Mouse (Mus musculus) MEL (cell line): ENCODE results near the gene Fdxr. TPM values are rescaled to one million over a fixed set of nuclear protein-coding genes. Genes with fewer than 3 reads are reported as not detected.

Experiments used
- DNase-seq: peaks from one replicate; pipeline ENCODE4 v3.0.0; 2011; ENCODE audit warnings: low read depth, low spot score
- H3K27ac ChIP-seq: 2 replicates; pipeline ENCODE4 v1.5.1; 2012; ENCODE audit warnings: low read depth, mild to moderate bottlenecking, control low read depth, low read length, moderate library complexity; ENCODE audit not compliant: control insufficient read depth
- H3K27me3 ChIP-seq, 2 experiments: fragments of 150-350 bp in 1 of 2; sonication (generic) in 1 of 2; 2 replicates each; pipeline ENCODE4 v1.6.1; 2012; ENCODE audit warnings: low read length in 2 of 2, mild to moderate bottlenecking in 2 of 2, improper control_type of control experiment in 1 of 2, moderate library complexity in 1 of 2; ENCODE audit not compliant: insufficient read depth in 2 of 2, control insufficient read depth in 1 of 2
- H3K36me3 ChIP-seq, 2 experiments: 2 replicates each; pipeline ENCODE4 v1.6.1; 2012 to 2014; ENCODE audit warnings: low read length in 2 of 2, improper control_type of control experiment in 1 of 2, inconsistent platforms in 1 of 2, mild to moderate bottlenecking in 1 of 2; ENCODE audit not compliant: insufficient read depth in 2 of 2, control insufficient read depth in 1 of 2
- H3K4me1 ChIP-seq, 2 experiments: fragments of 150-350 bp in 1 of 2; sonication (generic) in 1 of 2; 2 replicates each; pipeline ENCODE4 v1.6.1; 2012; ENCODE audit warnings: low read length in 2 of 2, improper control_type of control experiment in 1 of 2, mild to moderate bottlenecking in 1 of 2; ENCODE audit not compliant: insufficient read depth in 2 of 2, control insufficient read depth in 1 of 2
- H3K4me3 ChIP-seq, 2 experiments: fragments of 150-350 bp in 1 of 2; sonication (generic) in 1 of 2; 2 replicates each; pipeline ENCODE4 v1.5.1; 2012; ENCODE audit warnings: low read depth in 2 of 2, low read length in 2 of 2, mild to moderate bottlenecking in 2 of 2, moderate library complexity in 2 of 2, control low read depth in 1 of 2, improper control_type of control experiment in 1 of 2; ENCODE audit not compliant: control insufficient read depth in 1 of 2, insufficient read depth in 1 of 2
- H3K79me2 ChIP-seq: 2 replicates; pipeline ENCODE4 v1.6.1; 2012; ENCODE audit warnings: mild to moderate bottlenecking, low read length, moderate library complexity; ENCODE audit not compliant: control insufficient read depth, poor library complexity, insufficient read depth
- H3K9ac ChIP-seq: 2 replicates; pipeline ENCODE4 v1.6.1; 2012; ENCODE audit warnings: low read depth, mild to moderate bottlenecking, control low read depth, low read length, moderate library complexity; ENCODE audit not compliant: control insufficient read depth, poor library complexity, severe bottlenecking
- H3K9me3 ChIP-seq: fragments of 150-350 bp; sonication (generic); replicated peaks from 2 replicates; pipeline ENCODE4 v1.6.1; 2012; ENCODE audit warnings: mild to moderate bottlenecking, low read length, improper control_type of control experiment, moderate library complexity; ENCODE audit not compliant: insufficient read depth
- ETS1 ChIP-seq: IDR thresholded peaks from 2 replicates; pipeline ENCODE4 v1.6.1; 2012; ENCODE audit warnings: low read depth, mild to moderate bottlenecking, inconsistent platforms, low read length, improper control_type of control experiment, moderate library complexity
- MYC ChIP-seq: IDR thresholded peaks from 2 replicates; pipeline ENCODE4 v1.6.1; 2011; ENCODE audit warnings: low read depth, mild to moderate bottlenecking, low read length, improper control_type of control experiment, moderate library complexity
- NRF1 ChIP-seq: IDR thresholded peaks from 2 replicates; pipeline ENCODE4 v1.6.1; 2014; ENCODE audit warnings: low read depth, mild to moderate bottlenecking, inconsistent platforms, low read length, improper control_type of control experiment, moderate library complexity; ENCODE audit not compliant: poor library complexity, insufficient read depth, severe bottlenecking
- TBP ChIP-seq: IDR thresholded peaks from 2 replicates; pipeline ENCODE4 v1.8.0; 2011; ENCODE audit warnings: low read depth, low read length, improper control_type of control experiment
- USF2 ChIP-seq, 2 experiments: IDR thresholded peaks; 2 replicates each; pipeline ENCODE4 v1.6.1; 2011 to 2012; ENCODE audit warnings: improper control_type of control experiment in 2 of 2, low read length in 2 of 2, borderline replicate concordance in 1 of 2, inconsistent platforms in 1 of 2, low read depth in 1 of 2, mild to moderate bottlenecking in 1 of 2; ENCODE audit not compliant: insufficient read depth in 1 of 2
- ZMIZ1 ChIP-seq: IDR thresholded peaks from 2 replicates; pipeline ENCODE4 v1.6.1; 2012; ENCODE audit warnings: low read depth, mild to moderate bottlenecking, inconsistent platforms, low read length, improper control_type of control experiment, moderate library complexity
- polyA plus RNA-seq, 2 experiments: library from polyadenylated mRNA; stranded (reverse) in 1 of 2; unstranded in 1 of 2; fragments of >175 nt in 1 of 2; fragments of >200 nt in 1 of 2; gene quantifications; 2 replicates each; pipeline versions ENCODE4 v1.2.1 to v1.2.4; 2012; ENCODE audit warnings: low replicate concordance in 2 of 2, low read depth in 1 of 2; ENCODE audit not compliant: insufficient read length in 2 of 2, insufficient read depth in 1 of 2, missing spikeins in 1 of 2
- total RNA-seq: library from RNA; depleted of rRNA; stranded (reverse); fragments of 300-350 nt; gene quantifications from 2 replicates; pipeline ENCODE4 v1.2.3, GENCODE M21; 2012; rRNA removed

Gene Fdxr
- total and polyA plus RNA-seq, 3 experiments = 32.7 to 37.7 TPM; not detected in 1

DNA sequence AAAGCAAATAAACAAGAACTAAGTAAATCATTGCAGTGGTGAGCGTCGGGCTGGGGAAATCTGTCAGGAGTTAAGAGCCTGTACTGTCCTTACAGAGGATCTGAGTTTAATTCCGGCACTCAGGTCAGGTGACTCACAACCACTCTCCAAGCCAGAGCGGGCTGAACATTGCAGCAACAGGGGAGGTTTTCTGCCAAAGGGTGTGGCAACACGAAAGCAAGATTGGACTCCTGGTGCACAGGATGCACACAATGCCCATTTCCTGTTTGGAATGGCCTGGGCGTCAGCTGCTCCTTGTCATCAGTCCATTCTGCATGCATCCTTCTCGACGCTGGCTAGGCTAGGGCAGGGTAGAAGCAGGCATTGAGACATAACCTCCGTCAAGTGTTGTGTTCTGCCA, 57.6 kb downstream of the Fdxr start:
- Histone ChIP-seq H3K27me3 (no peaks in the 10 kb centered on the region), H3K79me2 (no peaks in the 10 kb centered on the region), H3K4me1 (peaks cover 0 to 2% of the 10 kb centered on the region in 2 experiments; a peak in 2 of 4 replicates), H3K4me3 (no peak overlapping the region), H3K27ac (no peak overlapping the region), H3K36me3 (peaks cover 0 to 2% of the 10 kb centered on the region in 2 experiments; a peak in 3 of 4 replicates), H3K9me3 (no peaks in the 10 kb centered on the region), H3K9ac (no peak overlapping the region)
- TF ChIP-seq MYC (no peak), NRF1 (no peak), ZMIZ1 (no peak), TBP (no peak), USF2 (IDR thresholded peaks at IDR 0.05; ENCODE audit: borderline replicate concordance in 1 of 2, insufficient read depth in 1 of 2, low read depth in 1 of 2, low read length in 2 of 2) (no peak), ETS1 (no peak)
- no peak for DNase-seq

Other genes with a start within 250 kb of the Fdxr start
- gene Cd300ld5, start 239.3 kb downstream of the Fdxr start, total RNA-seq = not detected in 2 replicates
- not detected for gene Cd300ld5, start 239.3 kb downstream of the Fdxr start, polyA plus RNA-seq
- not detected in 2 replicates for gene Cd300ld3, start 228.6 kb downstream of the Fdxr start, total RNA-seq
- not detected for gene Cd300ld3, start 228.6 kb downstream of the Fdxr start, polyA plus RNA-seq
- not detected in 2 replicates for gene Cd300e, start 214.9 kb downstream of the Fdxr start, total RNA-seq
- not detected for gene Cd300e, start 214.9 kb downstream of the Fdxr start, polyA plus RNA-seq
- 17.2 and 20.6 TPM in 2 replicates for gene Rab37, start 185.6 kb downstream of the Fdxr start, total RNA-seq
- 10 to 100 TPM in 1 of 2 experiments, not detected in 1; 14.6 TPM for gene Rab37, start 185.6 kb downstream of the Fdxr start, polyA plus RNA-seq
- gene Cd300lf, start 143.1 kb downstream of the Fdxr start, total RNA-seq = 0.12 and 0.26 TPM in 2 replicates
- gene Cd300lf, start 143.1 kb downstream of the Fdxr start, polyA plus RNA-seq = under 1 TPM in 1 of 2 experiments, not detected in 1; 0.46 TPM
- 124 and 127 TPM in 2 replicates for gene Slc9a3r1, start 113.7 kb downstream of the Fdxr start, total RNA-seq
- gene Slc9a3r1, start 113.7 kb downstream of the Fdxr start, polyA plus RNA-seq = 100 to 1,000 TPM in 1 of 2 experiments, not detected in 1; 112 TPM
- gene Tmem104, start 89.6 kb downstream of the Fdxr start, total RNA-seq = 23.4 and 24.8 TPM in 2 replicates
- gene Tmem104, start 89.6 kb downstream of the Fdxr start, polyA plus RNA-seq = 10 to 100 TPM in 1 of 2 experiments, not detected in 1; 21.9 TPM
- 80.2 and 92.4 TPM in 2 replicates for gene Nat9, start 89.2 kb downstream of the Fdxr start, total RNA-seq
- 10 to 100 TPM in 1 of 2 experiments, not detected in 1; 46.1 TPM for gene Nat9, start 89.2 kb downstream of the Fdxr start, polyA plus RNA-seq
- gene Grin2c, start 9.8 kb downstream of the Fdxr start, total RNA-seq = not detected in 2 replicates
- gene Grin2c, start 9.8 kb downstream of the Fdxr start, polyA plus RNA-seq = not detected
- 3.0 and 3.3 TPM in 2 replicates for gene Fads6, start 20.6 kb upstream of the Fdxr start, total RNA-seq
- gene Fads6, start 20.6 kb upstream of the Fdxr start, polyA plus RNA-seq = 1 to 10 TPM in 1 of 2 experiments, not detected in 1; 6.6 TPM
- not detected in 2 replicates for gene Otop2, start 30.1 kb upstream of the Fdxr start, total RNA-seq
- gene Otop2, start 30.1 kb upstream of the Fdxr start, polyA plus RNA-seq = not detected
- gene Ush1g, start 45.0 kb upstream of the Fdxr start, total RNA-seq = not detected in 2 replicates
- gene Ush1g, start 45.0 kb upstream of the Fdxr start, polyA plus RNA-seq = not detected
- not detected in 2 replicates for gene Otop3, start 57.7 kb upstream of the Fdxr start, total RNA-seq
- not detected for gene Otop3, start 57.7 kb upstream of the Fdxr start, polyA plus RNA-seq
- gene Hid1, start 90.7 kb upstream of the Fdxr start, total RNA-seq = 0.88 and 1.1 TPM in 2 replicates
- 1 to 10 TPM in 1 of 2 experiments, not detected in 1; 3.0 TPM for gene Hid1, start 90.7 kb upstream of the Fdxr start, polyA plus RNA-seq
- 6.3 and 8.2 TPM in 2 replicates for gene Cdr2l, start 104.9 kb upstream of the Fdxr start, total RNA-seq
- 1 to 10 TPM in 1 of 2 experiments, not detected in 1; 5.2 TPM for gene Cdr2l, start 104.9 kb upstream of the Fdxr start, polyA plus RNA-seq
- gene Mrpl58, start 126.7 kb upstream of the Fdxr start, total RNA-seq = 132 and 137 TPM in 2 replicates
- gene Mrpl58, start 126.7 kb upstream of the Fdxr start, polyA plus RNA-seq = 100 to 1,000 TPM in 1 of 2 experiments, not detected in 1; 137 TPM
- 665 and 706 TPM in 2 replicates for gene Atp5h, start 142.9 kb upstream of the Fdxr start, total RNA-seq
- gene Atp5h, start 142.9 kb upstream of the Fdxr start, polyA plus RNA-seq = 1,000 to 10,000 TPM in 1 of 2 experiments, 100 to 1,000 TPM in 1; 525 to 1,715 TPM
- 12.3 and 13.2 TPM in 2 replicates for gene Kctd2, start 143.1 kb upstream of the Fdxr start, total RNA-seq
- gene Kctd2, start 143.1 kb upstream of the Fdxr start, polyA plus RNA-seq = 10 to 100 TPM in 1 of 2 experiments, not detected in 1; 20.6 TPM
- gene Trim80, start 163.5 kb upstream of the Fdxr start, total RNA-seq = not detected in 2 replicates
- gene Trim80, start 163.5 kb upstream of the Fdxr start, polyA plus RNA-seq = not detected
- gene Slc16a5, start 185.4 kb upstream of the Fdxr start, total RNA-seq = 0.07 TPM in 1 of 2 replicates, not detected in the other
- gene Slc16a5, start 185.4 kb upstream of the Fdxr start, polyA plus RNA-seq = under 1 TPM in 1 of 2 experiments, not detected in 1; 0.26 TPM
- gene Armc7, start 198.6 kb upstream of the Fdxr start, total RNA-seq = 7.0 and 9.1 TPM in 2 replicates
- 10 to 100 TPM in 1 of 2 experiments, not detected in 1; 13.1 TPM for gene Armc7, start 198.6 kb upstream of the Fdxr start, polyA plus RNA-seq
- gene Nt5c, start 214.8 kb upstream of the Fdxr start, total RNA-seq = 96.6 and 99.3 TPM in 2 replicates
- gene Nt5c, start 214.8 kb upstream of the Fdxr start, polyA plus RNA-seq = 100 to 1,000 TPM in 1 of 2 experiments, not detected in 1; 102 TPM
- 331 and 353 TPM in 2 replicates for gene Jpt1, start 237.3 kb upstream of the Fdxr start, total RNA-seq
- 100 to 1,000 TPM in 1 of 2 experiments, not detected in 1; 382 TPM for gene Jpt1, start 237.3 kb upstream of the Fdxr start, polyA plus RNA-seq